Mouse (Mus musculus) liver, postnatal 0 days (tissue): ENCODE measurements at regions not wholly inside any gene's neighbourhood (a gene's known extent, or its start where the extent isn't known, plus 50 kb on each side); places are given as distances from the start of the nearest gene placed in this dataset.

Experiments used
- ATAC-seq: fragments of 200-750 bp; cut with Nextera tagmentation; 2 replicates; pipeline ENCODE4 v1.8.0; 2017; ENCODE audit warnings: mild to moderate bottlenecking, moderate library complexity
- DNase-seq: peaks from one replicate; pipeline ENCODE4 v3.0.0-alpha.2; 2016
- H3K27ac ChIP-seq: fragments of 300-500 bp; sonication (generic); 2 replicates; pipeline ENCODE4 v1.5.1; 2014; ENCODE audit warnings: antibody characterized with exemption, moderate library complexity, mild to moderate bottlenecking, low read depth
- H3K27me3 ChIP-seq: fragments of 300-500 bp; sonication (generic); 2 replicates; pipeline ENCODE4 v1.6.1; 2014; ENCODE audit warnings: low read length, control low read depth, mixed read lengths; ENCODE audit not compliant: insufficient read depth
- H3K36me3 ChIP-seq: fragments of 300-500 bp; sonication (generic); replicated peaks from 2 replicates; pipeline ENCODE4 v1.6.1; 2014; ENCODE audit warnings: mild to moderate bottlenecking, control low read depth, low read length, moderate library complexity, mixed read lengths; ENCODE audit not compliant: insufficient read depth
- H3K4me1 ChIP-seq: fragments of 300-500 bp; sonication (generic); 2 replicates; pipeline ENCODE4 v1.6.1; 2014; ENCODE audit warnings: antibody characterized with exemption, mild to moderate bottlenecking, control low read depth; ENCODE audit not compliant: insufficient read depth
- H3K4me2 ChIP-seq: fragments of 300-500 bp; sonication (generic); 2 replicates; pipeline ENCODE4 v1.6.1; 2014; ENCODE audit warnings: low read depth, mild to moderate bottlenecking, low read length, moderate library complexity, mixed read lengths
- H3K4me3 ChIP-seq: fragments of 300-500 bp; sonication (generic); 2 replicates; pipeline ENCODE4 v1.5.1; 2014; ENCODE audit warnings: low read depth, low read length
- H3K9ac ChIP-seq: fragments of 300-500 bp; sonication (generic); replicated peaks from 2 replicates; pipeline ENCODE4 v1.6.1; 2014; ENCODE audit warnings: mild to moderate bottlenecking, moderate library complexity
- H3K9me3 ChIP-seq: fragments of 300-500 bp; sonication (generic); 2 replicates; pipeline ENCODE4 v1.6.1; 2016; ENCODE audit warnings: mild to moderate bottlenecking, control low read depth, low read length, mixed read lengths
- CTCF ChIP-seq: sonication (generic); IDR thresholded peaks from 2 replicates; pipeline ENCODE4 v1.5.1; 2016; ENCODE audit warnings: antibody characterized with exemption, low read depth
- EP300 ChIP-seq: IDR thresholded peaks from 2 replicates; pipeline ENCODE4 v1.6.1; 2016; ENCODE audit warnings: antibody characterized with exemption, low read depth, mild to moderate bottlenecking
- WGBS: fragments of 180-500 bp; shearing (Covaris S2); extraction: QIAGEN DNeasy Blood & Tissue Kit; methylation state at CpG from one replicate; pipeline ENCODE4 v1.1.7; 2014; ENCODE audit not compliant: insufficient replicate concordance; 5-methylcytosine and 5-hydroxymethylcytosine counted together

DNA sequence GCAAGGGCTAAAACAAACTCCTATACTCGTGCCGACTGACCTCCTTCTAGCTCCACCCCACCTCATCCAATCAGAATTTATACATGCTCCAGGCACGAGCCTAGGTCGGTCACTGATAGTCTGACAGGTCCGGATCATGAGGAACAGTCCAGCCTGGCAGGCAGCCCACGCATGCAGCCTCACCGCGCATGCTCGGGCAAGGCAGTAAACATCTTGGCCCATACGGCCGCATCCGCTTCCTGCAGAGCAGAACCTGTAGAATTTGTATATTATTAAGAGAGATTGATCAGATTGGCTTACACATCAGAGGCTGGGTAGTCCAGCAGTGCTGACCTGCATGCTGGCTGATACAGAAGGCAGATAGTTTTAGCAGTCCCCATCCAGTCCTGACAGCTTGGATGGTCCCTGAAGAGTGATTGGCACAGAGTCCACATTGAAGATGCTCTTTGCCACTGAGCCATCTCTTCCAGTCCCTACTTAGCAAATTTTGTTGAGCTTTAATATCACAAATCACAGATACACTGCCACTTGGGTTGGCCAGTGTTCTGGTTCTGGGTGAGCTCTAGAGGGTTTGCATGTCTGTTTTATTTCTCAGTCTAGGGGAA lies 78.2 kb upstream of the Tmem150c start:
- Histone ChIP-seq H3K27ac (no peak overlapping the region), H3K4me2 (no peak overlapping the region), H3K27me3 (no peaks in the 10 kb centered on the region), H3K9me3 (peaks cover 5% of the 10 kb centered on the region; the same call in 1 of the 2 replicates), H3K36me3 (no peaks in the 10 kb centered on the region), H3K4me1 (peaks cover 5% of the 10 kb centered on the region), H3K9ac (no peak overlapping the region), H3K4me3 (no peak overlapping the region)
- no peak for DNase-seq
- ATAC-seq: no peak
- no peak for TF ChIP-seq CTCF
- no peak for TF ChIP-seq EP300
- 82% methylated on average over 12 of the region's 12 CpGs for WGBS

DNA sequence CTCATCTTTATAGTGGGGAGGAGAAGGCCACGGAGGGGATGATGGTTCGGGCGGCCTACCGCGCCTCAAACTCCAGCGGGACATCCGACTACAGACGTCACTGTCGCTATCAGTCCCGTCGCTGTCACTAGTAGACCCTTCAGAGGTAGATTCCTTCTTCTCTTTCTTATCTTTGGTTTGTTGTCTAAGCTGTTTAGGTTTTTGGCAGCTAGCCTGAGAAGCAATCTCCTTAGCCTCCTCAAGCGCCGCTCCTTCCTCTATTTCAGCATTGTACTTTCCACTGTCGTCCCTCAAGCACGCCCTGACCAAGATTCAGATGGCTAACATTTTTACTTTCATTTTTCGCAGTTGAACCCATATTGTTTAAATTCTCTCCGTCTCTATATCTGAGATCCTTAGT lies 76.7 kb upstream of the Tmem150c start:
- 64% methylated on average over 17 of the region's 17 CpGs for WGBS
- peaks cover 5% of the 10 kb centered on the region for H3K4me1 ChIP-seq
- no peaks in the 10 kb centered on the region for H3K36me3 ChIP-seq
- H3K9me3 ChIP-seq: no peaks in the 10 kb centered on the region
- no peak overlapping the region for H3K4me3 ChIP-seq
- ATAC-seq (no peak), DNase-seq (no peak)
- no peak for TF ChIP-seq EP300
- TF ChIP-seq CTCF: no peak
- no peaks in the 10 kb centered on the region for H3K27me3 ChIP-seq
- H3K9ac ChIP-seq: no peak overlapping the region
- H3K27ac ChIP-seq: no peak overlapping the region
- no peak overlapping the region for H3K4me2 ChIP-seq

DNA sequence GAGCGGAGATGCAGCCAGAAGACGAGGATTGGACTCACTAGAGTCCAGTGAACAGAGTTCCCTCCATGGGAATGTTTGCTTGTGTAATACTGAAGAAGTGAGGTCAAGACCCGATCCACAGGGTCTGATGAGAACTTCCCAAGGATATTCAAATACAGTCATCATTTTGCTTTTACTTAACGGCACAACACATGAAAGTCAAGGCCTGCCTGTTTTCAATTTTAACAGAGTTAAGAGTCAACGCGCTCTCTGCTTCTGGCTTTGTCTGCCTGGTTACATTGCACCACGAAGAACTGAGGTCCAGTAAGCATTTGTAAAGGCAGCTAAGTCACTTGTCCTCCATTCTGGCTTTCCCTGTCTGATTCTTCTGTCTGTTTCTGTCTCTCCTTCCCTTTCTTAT lies 72.5 kb upstream of the Tmem150c start:
- DNase-seq: no peak
- H3K9ac ChIP-seq: no peak overlapping the region
- no peaks in the 10 kb centered on the region for H3K27me3 ChIP-seq
- H3K4me1 ChIP-seq: no peaks in the 10 kb centered on the region
- no peak overlapping the region for H3K4me3 ChIP-seq
- no peaks in the 10 kb centered on the region for H3K9me3 ChIP-seq
- no peak for ATAC-seq
- no peaks in the 10 kb centered on the region for H3K36me3 ChIP-seq
- H3K4me2 ChIP-seq: no peak overlapping the region
- TF ChIP-seq CTCF: no peak
- TF ChIP-seq EP300: no peak
- WGBS: 83% methylated on average over 7 of the region's 7 CpGs
- no peak overlapping the region for H3K27ac ChIP-seq

DNA sequence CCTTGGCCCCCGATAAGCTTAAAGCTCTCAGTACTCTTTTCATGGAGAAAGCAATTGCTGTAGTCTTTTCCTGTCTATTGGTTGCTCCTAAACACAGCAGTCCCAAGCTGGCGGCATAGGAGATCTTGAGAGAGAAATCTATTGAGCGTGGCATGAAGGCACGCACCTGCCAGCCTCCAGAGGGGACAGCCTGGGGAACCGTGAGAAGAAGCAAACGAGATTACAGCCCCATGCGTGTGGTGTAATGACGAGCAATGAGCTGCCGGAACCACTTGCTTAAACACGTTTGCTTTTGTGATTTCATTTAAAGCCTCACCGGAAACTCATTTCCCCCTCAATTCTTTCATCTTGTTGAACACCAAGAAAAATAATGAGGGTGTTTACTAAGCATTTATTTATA lies 72.0 kb upstream of the Tmem150c start:
- no peaks in the 10 kb centered on the region for H3K4me1 ChIP-seq
- no peak overlapping the region for H3K4me3 ChIP-seq
- no peak overlapping the region for H3K27ac ChIP-seq
- H3K4me2 ChIP-seq: no peak overlapping the region
- DNase-seq (no peak), ATAC-seq (no peak)
- TF ChIP-seq CTCF (no peak), EP300 (no peak)
- no peak overlapping the region for H3K9ac ChIP-seq
- no peaks in the 10 kb centered on the region for H3K36me3 ChIP-seq
- 73% methylated on average over 11 of the region's 11 CpGs for WGBS
- H3K27me3 ChIP-seq: no peaks in the 10 kb centered on the region
- H3K9me3 ChIP-seq: no peaks in the 10 kb centered on the region

DNA sequence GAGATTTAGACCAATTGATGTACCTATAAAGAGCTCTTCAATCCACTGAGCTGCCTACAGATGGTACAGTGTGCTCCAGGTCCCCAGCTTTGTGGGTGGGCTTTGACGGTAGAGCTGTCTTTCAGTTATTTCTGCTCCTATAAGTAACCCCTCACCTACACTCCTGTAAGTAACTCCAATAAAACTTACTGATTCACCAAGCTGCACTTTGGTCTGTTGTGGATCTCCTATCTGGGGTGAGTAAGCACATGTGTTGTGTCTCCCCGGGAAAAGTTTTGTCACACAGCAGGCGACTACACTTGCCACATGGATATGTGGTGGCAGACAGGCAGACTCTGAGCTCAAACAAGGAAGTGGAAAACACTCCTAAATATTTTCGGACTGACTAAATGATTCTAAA lies 70.4 kb upstream of the Tmem150c start:
- WGBS: 78% methylated on average over 4 of the region's 4 CpGs

DNA sequence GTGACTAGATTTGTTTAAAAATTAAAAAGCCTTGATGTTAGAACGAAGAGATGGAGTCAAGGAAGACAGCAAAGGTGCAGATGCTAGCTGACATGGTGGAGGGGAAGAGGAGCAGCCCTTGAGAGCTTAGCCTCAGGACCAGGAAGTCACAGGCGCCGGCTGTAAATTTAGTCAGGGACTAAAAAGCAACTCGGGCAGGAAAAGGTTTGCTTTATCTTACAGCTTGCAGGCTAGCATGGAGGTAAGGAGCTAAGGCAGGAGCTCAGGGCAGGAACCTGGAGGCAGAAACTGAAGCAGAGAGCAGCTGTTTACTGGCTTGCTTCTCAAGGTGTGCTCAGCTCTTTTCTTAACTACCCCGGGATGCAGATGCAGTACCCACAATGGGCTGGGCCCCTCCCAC lies 68.3 kb upstream of the Tmem150c start:
- Histone ChIP-seq H3K4me1 (no peaks in the 10 kb centered on the region), H3K9me3 (no peaks in the 10 kb centered on the region), H3K36me3 (no peaks in the 10 kb centered on the region), H3K27me3 (no peaks in the 10 kb centered on the region), H3K27ac (no peak overlapping the region), H3K9ac (no peak overlapping the region), H3K4me3 (no peak overlapping the region), H3K4me2 (no peak overlapping the region)
- TF ChIP-seq EP300: no peak
- ATAC-seq (no peak), DNase-seq (no peak)
- WGBS: 24% methylated on average over 5 of the region's 5 CpGs

More for the DNA sequence above, 70.4 kb upstream of the Tmem150c start:
- H3K27ac ChIP-seq: no peak overlapping the region
- H3K4me1 ChIP-seq: no peaks in the 10 kb centered on the region
- no peak overlapping the region for H3K4me2 ChIP-seq
- no peak overlapping the region for H3K4me3 ChIP-seq
- H3K9ac ChIP-seq: no peak overlapping the region
- DNase-seq (no peak), ATAC-seq (no peak; the same call in 1 of the 2 replicates)
- H3K36me3 ChIP-seq: no peaks in the 10 kb centered on the region
- TF ChIP-seq EP300 (no peak), CTCF (no peak)
- H3K27me3 ChIP-seq: no peaks in the 10 kb centered on the region
- H3K9me3 ChIP-seq: no peaks in the 10 kb centered on the region
